Mouse (Mus musculus): ENCODE measurements around the gene Ankle2.

DNA sequence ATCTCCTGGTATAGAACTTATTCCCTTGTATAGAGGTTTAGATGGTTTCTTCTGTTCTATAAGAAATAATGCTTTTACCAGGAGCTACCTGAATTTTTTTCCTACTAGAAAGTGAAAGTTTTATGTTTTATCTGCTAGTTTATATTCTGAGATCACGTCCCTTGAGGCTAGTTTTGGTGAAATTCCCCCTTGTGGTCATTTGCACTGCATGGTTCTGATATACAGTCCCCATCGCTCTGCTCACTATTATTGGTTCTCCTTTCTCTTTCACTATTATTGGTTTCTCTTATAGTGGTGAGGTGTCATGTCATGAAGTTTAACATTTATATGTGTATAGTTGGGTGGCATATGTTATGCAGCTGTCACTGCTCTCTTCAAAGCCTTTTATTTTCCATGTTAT, 69.8 kb downstream of the Ankle2 start:
- no peak for TF ChIP-seq CTCF (IDR thresholded peaks at IDR 0.05; ENCODE audit: borderline replicate concordance, insufficient read depth, low read length)
- TF ChIP-seq POLR2A (IDR thresholded peaks at IDR 0.05; ENCODE audit: low read depth, low read length), result no peak
